Mouse (Mus musculus) megakaryocyte, embryonic 14.5 days (primary cell): ENCODE results near the gene Ylpm1.

Experiments
- FLI1 ChIP-seq: IDR thresholded peaks from 2 replicates; pipeline ENCODE4 v1.6.1; 2012; ENCODE audit warnings: low read length, inconsistent platforms, mixed read lengths
- GATA1 ChIP-seq: IDR thresholded peaks from 3 replicates; pipeline ENCODE4 v1.6.1; 2012; ENCODE audit warnings: mixed read lengths, low read length, inconsistent platforms, borderline replicate concordance

DNA sequence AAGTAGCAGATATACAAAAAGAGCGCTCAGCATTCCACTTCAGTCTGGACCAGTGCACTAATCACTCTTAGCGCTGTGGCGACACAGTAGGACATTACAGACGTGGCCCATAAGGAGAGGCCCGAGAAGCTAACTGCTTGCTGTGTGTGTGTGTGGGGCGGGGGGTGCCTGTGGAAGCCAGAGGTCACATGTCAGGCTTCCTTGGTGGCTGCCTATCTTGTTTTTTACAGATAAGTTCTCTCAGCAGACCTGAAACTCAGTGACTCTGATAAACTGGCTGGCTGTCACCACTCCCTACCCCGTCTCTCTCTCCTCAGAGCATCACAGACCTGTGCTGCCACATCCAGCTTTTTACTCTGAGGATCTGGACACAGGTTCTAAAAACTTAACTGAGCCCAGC lies 33.5 kb upstream of the Ylpm1 start:
- no peak for TF ChIP-seq FLI1
- no peak for TF ChIP-seq GATA1
